Mouse (Mus musculus): Measurements from ENCODE around the gene Alg6. TPM values are rescaled to one million over a fixed set of nuclear protein-coding genes. Genes with fewer than 3 reads are reported as not detected.

Gene Alg6
- polyA plus RNA-seq, 1 experiment from 2014 or later: 13.8 TPM

DNA sequence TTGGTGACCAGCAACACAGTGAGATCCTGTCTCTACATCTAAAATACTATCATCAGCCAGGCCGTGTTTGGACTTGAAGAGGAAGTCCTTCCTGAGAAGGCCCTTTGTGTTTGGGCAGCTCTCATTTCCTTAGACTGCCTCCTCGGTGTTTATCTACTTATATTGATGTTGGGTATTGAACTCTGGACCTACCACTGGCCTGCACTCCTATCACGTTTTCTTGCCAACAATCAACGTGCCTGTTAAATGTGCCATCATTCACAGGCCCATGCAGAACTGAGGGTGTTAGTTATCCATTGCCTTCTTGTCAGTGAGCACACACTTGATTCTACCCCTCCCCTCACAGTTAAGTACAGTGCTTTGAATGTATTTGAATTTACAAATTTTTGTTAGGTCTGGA, 2.4 kb downstream of the Alg6 start:
- Histone ChIP-seq H3K9ac (ENCODE audit: low read depth, low read length) (no peak overlapping the region), H3K36me3 (ENCODE audit: control insufficient read depth, insufficient read depth, low read length) (peaks cover 2% of the 10 kb centered on the region; the same call in 1 of the 2 replicates), H3K27ac (ENCODE audit: low read depth, low read length) (no peak overlapping the region), H3K4me2 (ENCODE audit: low read length) (no peak overlapping the region), H3K27me3 (replicated peaks; ENCODE audit: control insufficient read depth, insufficient read depth, low read length) (no peaks in the 10 kb centered on the region), H3K4me1 (ENCODE audit: control insufficient read depth, insufficient read depth, low read depth, low read length) (no peaks in the 10 kb centered on the region; the same call in 1 of the 2 replicates), H3K4me3 (ENCODE audit: low read length) (no peak overlapping the region), H3K9me3 (ENCODE audit: control insufficient read depth, low read length) (no peaks in the 10 kb centered on the region)
- no peak for ATAC-seq
- WGBS: 81% methylated on average over 4 of the region's 4 CpGs

DNA sequence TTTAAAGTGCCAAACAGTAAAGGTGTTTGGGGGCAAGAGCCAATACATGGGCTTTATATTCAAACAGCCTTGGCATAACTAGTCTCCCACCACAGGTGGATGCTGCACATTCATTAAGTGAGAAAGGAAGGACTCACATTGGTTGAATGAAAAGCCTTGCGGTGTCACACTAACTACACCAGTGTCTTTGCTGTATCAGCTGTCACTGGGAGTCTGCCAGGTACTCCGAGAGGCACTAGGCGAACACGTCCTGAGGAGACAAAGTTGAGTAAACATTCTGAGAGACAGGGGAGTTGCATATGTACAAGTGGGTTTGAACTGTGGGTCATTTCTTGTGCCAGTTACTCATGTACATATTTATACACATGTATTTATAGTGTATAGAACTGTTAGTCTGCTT, 8.9 kb downstream of the Alg6 start:
- Histone ChIP-seq H3K27ac (ENCODE audit: low read depth, low read length) (no peak overlapping the region), H3K27me3 (replicated peaks; ENCODE audit: control insufficient read depth, insufficient read depth, low read length) (no peaks in the 10 kb centered on the region), H3K9me3 (ENCODE audit: control insufficient read depth, low read length) (no peaks in the 10 kb centered on the region), H3K9ac (ENCODE audit: low read depth, low read length) (no peak overlapping the region), H3K4me1 (ENCODE audit: control insufficient read depth, insufficient read depth, low read depth, low read length) (no peaks in the 10 kb centered on the region), H3K4me3 (ENCODE audit: low read length) (no peak overlapping the region), H3K36me3 (ENCODE audit: control insufficient read depth, insufficient read depth, low read length) (peaks cover 23% of the 10 kb centered on the region), H3K4me2 (ENCODE audit: low read length) (no peak overlapping the region)
- ATAC-seq: no peak
- 90% methylated on average over 4 of the region's 4 CpGs for WGBS

DNA sequence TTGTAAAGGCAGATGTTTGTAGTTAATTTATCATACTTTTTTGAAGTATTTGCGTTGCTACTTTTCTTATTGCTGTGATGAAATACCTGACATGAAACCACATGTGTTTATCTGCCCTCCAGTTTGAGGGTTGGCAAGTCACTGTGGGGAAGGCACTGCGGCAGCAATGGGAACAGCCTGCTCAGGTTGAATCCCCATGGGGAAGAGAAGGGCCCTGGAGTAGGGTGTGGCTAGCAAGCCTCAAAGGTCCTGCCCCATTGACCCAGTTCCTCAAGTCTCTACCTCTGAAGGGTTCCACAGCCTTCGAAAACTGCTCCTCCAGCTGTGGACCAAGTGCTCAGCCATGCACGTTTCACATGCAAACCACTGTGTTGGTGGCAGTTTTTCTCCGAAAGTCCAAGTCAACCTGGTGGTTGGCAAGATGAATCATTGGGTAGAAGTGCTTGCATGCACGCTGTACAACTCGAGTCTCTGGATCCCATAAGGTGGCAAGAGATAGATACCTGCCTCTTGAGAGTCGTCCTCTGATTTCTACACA, 10.5 kb downstream of the Alg6 start:
- H3K4me2 ChIP-seq (ENCODE audit: low read length): no peak overlapping the region
- no peak overlapping the region for H3K27ac ChIP-seq (ENCODE audit: low read depth, low read length)
- ATAC-seq: no peak
- no peak overlapping the region for H3K9ac ChIP-seq (ENCODE audit: low read depth, low read length)
- WGBS: 93% methylated on average over 8 of the region's 8 CpGs
- no peaks in the 10 kb centered on the region for H3K27me3 ChIP-seq (replicated peaks; ENCODE audit: control insufficient read depth, insufficient read depth, low read length)
- peaks cover 4% of the 10 kb centered on the region; the same call in 1 of the 2 replicates for H3K9me3 ChIP-seq (ENCODE audit: control insufficient read depth, low read length)
- no peak overlapping the region for H3K4me3 ChIP-seq (ENCODE audit: low read length)
- H3K36me3 ChIP-seq (ENCODE audit: control insufficient read depth, insufficient read depth, low read length): peaks cover 35% of the 10 kb centered on the region
- no peaks in the 10 kb centered on the region for H3K4me1 ChIP-seq (ENCODE audit: control insufficient read depth, insufficient read depth, low read depth, low read length)

DNA sequence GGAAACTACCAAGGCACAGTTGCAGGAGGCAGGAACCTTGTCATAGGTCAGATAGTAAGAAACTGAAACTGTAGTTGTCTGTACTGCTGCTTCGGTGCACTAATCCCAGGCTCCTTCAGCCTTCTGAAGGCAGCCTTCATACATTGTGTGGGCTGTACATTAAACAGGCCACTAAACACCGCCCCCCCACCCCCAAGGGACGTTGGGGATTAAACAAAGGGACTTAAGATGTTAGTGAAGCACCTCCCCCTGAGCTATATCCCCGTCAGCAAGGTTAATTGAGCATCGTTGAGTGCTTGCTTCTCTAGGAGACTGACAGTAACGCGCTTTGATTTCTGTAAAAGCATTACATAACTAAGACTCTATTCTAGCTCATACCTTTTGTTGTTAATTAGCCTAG, 24.4 kb downstream of the Alg6 start:
- H3K4me3 ChIP-seq (ENCODE audit: low read length): no peak overlapping the region
- no peak overlapping the region for H3K9ac ChIP-seq (ENCODE audit: low read depth, low read length)
- no peaks in the 10 kb centered on the region for H3K27me3 ChIP-seq (replicated peaks; ENCODE audit: control insufficient read depth, insufficient read depth, low read length)
- no peaks in the 10 kb centered on the region for H3K36me3 ChIP-seq (ENCODE audit: control insufficient read depth, insufficient read depth, low read length)
- no peaks in the 10 kb centered on the region for H3K9me3 ChIP-seq (ENCODE audit: control insufficient read depth, low read length)
- ATAC-seq: no peak
- WGBS: 51% methylated on average over 7 of the region's 7 CpGs
- no peak overlapping the region for H3K4me2 ChIP-seq (ENCODE audit: low read length)
- H3K27ac ChIP-seq (ENCODE audit: low read depth, low read length): no peak overlapping the region
- H3K4me1 ChIP-seq (ENCODE audit: control insufficient read depth, insufficient read depth, low read depth, low read length): no peaks in the 10 kb centered on the region

DNA sequence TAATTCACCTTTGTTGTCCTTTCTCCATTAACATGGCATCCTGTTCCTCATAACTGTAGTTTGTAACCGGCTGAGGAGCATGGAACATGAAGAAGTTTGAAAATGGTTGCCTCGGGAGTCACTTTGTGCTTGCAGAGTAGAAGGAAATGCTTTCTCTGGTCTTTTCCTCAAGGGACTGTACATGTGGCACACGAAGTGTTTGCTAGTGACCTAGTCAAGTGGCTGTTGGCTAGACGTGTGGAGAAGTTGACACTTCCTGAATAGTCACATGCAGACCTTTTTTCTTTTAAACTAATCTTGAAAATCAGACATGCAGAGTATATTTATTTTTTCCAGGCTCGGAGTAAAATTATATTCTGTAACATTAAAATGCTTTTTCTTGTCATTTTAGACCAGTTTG, 37.0 kb downstream of the Alg6 start:
- Histone ChIP-seq H3K9ac (ENCODE audit: low read depth, low read length) (no peak overlapping the region), H3K27me3 (replicated peaks; ENCODE audit: control insufficient read depth, insufficient read depth, low read length) (no peaks in the 10 kb centered on the region)

DNA sequence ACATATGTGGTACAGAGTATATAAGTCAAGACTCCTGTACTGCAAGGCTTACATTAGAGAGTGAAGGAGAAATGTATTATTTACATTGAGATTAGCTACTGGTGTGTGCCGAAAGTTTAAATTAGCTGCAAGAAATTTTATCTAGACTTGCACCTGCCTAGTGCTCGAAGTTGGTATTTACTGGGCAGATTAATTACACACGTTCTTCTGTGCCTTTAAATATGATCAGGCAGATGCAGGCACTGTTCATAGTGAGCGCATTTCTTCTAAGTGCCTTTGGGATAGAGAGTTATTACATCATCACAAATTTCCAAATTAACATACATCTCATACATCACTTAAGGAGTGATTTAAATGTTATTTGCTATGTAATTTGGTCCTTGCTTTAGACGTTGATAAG, 50.8 kb downstream of the Alg6 start:
- WGBS: 78% methylated on average over 5 of the region's 5 CpGs
- Histone ChIP-seq H3K27ac (ENCODE audit: low read depth, low read length) (no peak overlapping the region), H3K4me2 (ENCODE audit: low read length) (no peak overlapping the region), H3K4me1 (ENCODE audit: control insufficient read depth, insufficient read depth, low read depth, low read length) (no peaks in the 10 kb centered on the region), H3K9me3 (ENCODE audit: control insufficient read depth, low read length) (no peaks in the 10 kb centered on the region), H3K4me3 (ENCODE audit: low read length) (no peak overlapping the region), H3K27me3 (replicated peaks; ENCODE audit: control insufficient read depth, insufficient read depth, low read length) (no peaks in the 10 kb centered on the region), H3K36me3 (ENCODE audit: control insufficient read depth, insufficient read depth, low read length) (no peaks in the 10 kb centered on the region), H3K9ac (ENCODE audit: low read depth, low read length) (no peak overlapping the region)
- no peak for ATAC-seq

More for the DNA sequence above, 37.0 kb downstream of the Alg6 start:
- WGBS: 92% methylated on average over 5 of the region's 5 CpGs
- Histone ChIP-seq H3K36me3 (ENCODE audit: control insufficient read depth, insufficient read depth, low read length) (0 out of 2 replicates have a peak, but pooled peaks cover 5% of the 10 kb centered on the region), H3K9me3 (ENCODE audit: control insufficient read depth, low read length) (no peaks in the 10 kb centered on the region), H3K4me3 (ENCODE audit: low read length) (no peak overlapping the region), H3K4me2 (ENCODE audit: low read length) (no peak overlapping the region), H3K4me1 (ENCODE audit: control insufficient read depth, insufficient read depth, low read depth, low read length) (no peaks in the 10 kb centered on the region), H3K27ac (ENCODE audit: low read depth, low read length) (no peak overlapping the region)
- ATAC-seq: no peak

DNA sequence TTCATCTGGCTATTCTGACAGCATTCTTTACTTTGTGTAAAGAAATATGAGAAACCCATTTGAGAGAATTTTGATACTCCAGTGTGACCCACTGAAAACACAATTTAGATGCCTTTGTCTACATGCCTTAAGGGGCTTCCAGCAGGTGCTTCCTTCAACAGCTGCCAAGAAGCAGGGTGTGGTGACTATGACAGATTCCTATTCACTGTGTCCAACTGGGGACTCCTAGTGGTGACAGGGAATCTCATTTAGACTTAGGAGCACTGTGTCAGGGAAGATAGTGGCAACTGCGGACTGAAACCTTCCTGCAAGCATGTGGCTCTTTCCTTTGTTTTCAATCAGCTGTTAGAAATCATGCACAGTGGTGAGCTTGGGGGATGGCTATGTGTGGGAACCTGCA, 51.3 kb downstream of the Alg6 start:
- 52% methylated on average over 1 of the region's 1 CpGs for WGBS

DNA sequence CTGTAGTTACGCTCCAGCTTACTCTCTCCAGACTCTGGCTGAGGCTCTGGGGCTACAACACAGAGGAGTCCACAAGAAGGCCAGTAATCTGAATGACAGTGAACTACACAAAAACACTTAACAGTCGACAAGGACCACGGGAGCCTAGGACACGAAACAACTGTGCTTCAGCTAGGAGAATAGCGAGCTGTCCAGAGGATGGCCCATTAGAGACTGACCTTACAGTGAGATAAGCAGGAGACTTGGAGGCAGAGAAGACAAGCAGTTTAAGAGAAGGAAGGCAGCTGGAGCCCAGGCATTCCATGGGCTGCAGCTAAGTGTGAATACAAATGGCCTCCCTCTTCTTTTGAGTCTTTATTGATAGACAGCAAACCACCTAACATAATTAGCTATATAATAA, 55.1 kb downstream of the Alg6 start:
- WGBS: 90% methylated on average over 5 of the region's 5 CpGs
- no peak overlapping the region for H3K4me3 ChIP-seq (ENCODE audit: low read length)
- H3K27ac ChIP-seq (ENCODE audit: low read depth, low read length): no peak overlapping the region
- no peaks in the 10 kb centered on the region for H3K4me1 ChIP-seq (ENCODE audit: control insufficient read depth, insufficient read depth, low read depth, low read length)
- no peak overlapping the region for H3K4me2 ChIP-seq (ENCODE audit: low read length)
- H3K27me3 ChIP-seq (replicated peaks; ENCODE audit: control insufficient read depth, insufficient read depth, low read length): no peaks in the 10 kb centered on the region
- no peaks in the 10 kb centered on the region for H3K36me3 ChIP-seq (ENCODE audit: control insufficient read depth, insufficient read depth, low read length)
- no peak for ATAC-seq
- H3K9me3 ChIP-seq (ENCODE audit: control insufficient read depth, low read length): no peaks in the 10 kb centered on the region
- no peak overlapping the region for H3K9ac ChIP-seq (ENCODE audit: low read depth, low read length)

More for the DNA sequence above, 51.3 kb downstream of the Alg6 start:
- Histone ChIP-seq H3K27ac (ENCODE audit: low read depth, low read length) (no peak overlapping the region), H3K4me2 (ENCODE audit: low read length) (no peak overlapping the region), H3K9me3 (ENCODE audit: control insufficient read depth, low read length) (no peaks in the 10 kb centered on the region), H3K4me1 (ENCODE audit: control insufficient read depth, insufficient read depth, low read depth, low read length) (no peaks in the 10 kb centered on the region), H3K27me3 (replicated peaks; ENCODE audit: control insufficient read depth, insufficient read depth, low read length) (no peaks in the 10 kb centered on the region), H3K36me3 (ENCODE audit: control insufficient read depth, insufficient read depth, low read length) (no peaks in the 10 kb centered on the region), H3K4me3 (ENCODE audit: low read length) (no peak overlapping the region), H3K9ac (ENCODE audit: low read depth, low read length) (no peak overlapping the region)
- peak; percentile 61 for ATAC-seq

DNA sequence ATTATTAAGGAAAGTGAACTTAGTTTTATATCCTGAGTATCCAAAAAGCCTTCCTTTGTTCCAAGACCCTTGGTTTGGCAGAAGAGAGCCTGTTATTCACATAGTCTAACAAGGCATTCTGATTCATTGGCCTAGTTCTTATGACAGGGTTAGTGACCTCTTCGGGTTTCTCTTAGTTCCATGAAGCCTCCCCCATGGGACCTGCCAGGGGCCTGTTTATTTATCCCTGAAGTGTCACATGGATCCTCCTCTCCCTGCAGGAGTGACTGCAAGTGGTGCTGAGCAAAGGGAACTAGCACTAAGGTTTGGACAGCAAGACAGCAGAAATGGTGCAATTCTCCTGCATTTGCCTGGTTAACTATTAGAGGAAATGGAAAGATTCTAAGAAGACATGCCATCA, 57.6 kb downstream of the Alg6 start:
- Histone ChIP-seq H3K36me3 (ENCODE audit: control insufficient read depth, insufficient read depth, low read length) (no peaks in the 10 kb centered on the region), H3K9me3 (ENCODE audit: control insufficient read depth, low read length) (no peaks in the 10 kb centered on the region), H3K4me3 (ENCODE audit: low read length) (no peak overlapping the region), H3K4me1 (ENCODE audit: control insufficient read depth, insufficient read depth, low read depth, low read length) (no peaks in the 10 kb centered on the region), H3K9ac (ENCODE audit: low read depth, low read length) (no peak overlapping the region), H3K27me3 (replicated peaks; ENCODE audit: control insufficient read depth, insufficient read depth, low read length) (no peaks in the 10 kb centered on the region), H3K27ac (ENCODE audit: low read depth, low read length) (no peak overlapping the region), H3K4me2 (ENCODE audit: low read length) (no peak overlapping the region)
- ATAC-seq: no peak
- WGBS: 42% methylated on average over 1 of the region's 1 CpGs

DNA sequence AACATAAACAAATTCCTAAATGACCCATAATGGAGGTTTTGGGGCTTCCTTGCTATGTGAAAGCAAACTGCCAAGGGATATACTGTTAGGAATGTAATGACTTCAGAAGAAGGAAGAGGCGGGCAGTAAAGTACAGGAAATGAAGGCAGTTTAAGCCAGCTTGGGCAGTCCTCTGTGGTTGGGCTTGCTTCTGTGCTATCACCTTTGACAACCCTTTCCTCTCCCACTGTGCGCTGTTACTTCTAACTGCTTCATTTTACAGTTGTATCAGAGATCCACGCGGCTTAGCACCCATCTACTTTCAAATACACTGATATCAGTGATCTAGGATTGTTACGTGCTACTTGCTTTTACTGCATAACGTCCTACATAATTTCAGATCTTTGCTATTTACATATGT, 76.9 kb downstream of the Alg6 start:
- no peak for ATAC-seq
- Histone ChIP-seq H3K9me3 (ENCODE audit: control insufficient read depth, low read length) (no peaks in the 10 kb centered on the region), H3K36me3 (ENCODE audit: control insufficient read depth, insufficient read depth, low read length) (no peaks in the 10 kb centered on the region; the same call in 1 of the 2 replicates), H3K4me3 (ENCODE audit: low read length) (no peak overlapping the region), H3K4me2 (ENCODE audit: low read length) (no peak overlapping the region), H3K9ac (ENCODE audit: low read depth, low read length) (no peak overlapping the region), H3K27ac (ENCODE audit: low read depth, low read length) (no peak overlapping the region), H3K27me3 (replicated peaks; ENCODE audit: control insufficient read depth, insufficient read depth, low read length) (no peaks in the 10 kb centered on the region), H3K4me1 (ENCODE audit: control insufficient read depth, insufficient read depth, low read depth, low read length) (no peaks in the 10 kb centered on the region)
- WGBS: 93% methylated on average over 6 of the region's 6 CpGs
